27 mouse cellular contexts compared by ENCODE assay signal in the genomic region with DNA sequence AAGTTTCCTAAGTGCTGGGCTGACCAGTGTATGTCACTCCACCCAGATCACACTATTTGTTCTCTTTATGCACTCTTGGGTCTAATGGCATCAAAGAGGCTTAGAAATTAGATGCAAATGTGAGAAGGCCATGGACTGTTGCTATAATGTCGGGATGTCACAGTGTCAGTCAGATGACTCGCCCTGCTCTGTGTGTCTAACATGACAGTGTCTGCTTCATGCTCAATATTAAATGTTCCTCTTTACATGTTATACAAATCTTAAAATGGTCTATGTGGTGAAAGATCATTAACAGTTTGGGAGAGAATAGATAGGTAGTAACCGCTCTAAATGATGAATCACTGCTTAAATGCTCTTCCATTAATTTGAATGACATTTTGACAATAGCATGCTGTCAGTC.
A peak's percentile ranks its signal among the peaks of the same experiment; 100 is the strongest.
DNase-seq lines count a peak whose midpoint lies in the region; ATAC-seq lines count a peak whose summit lies in the region.
"Had no signal": no experiment of that assay in that cellular context is flagged by ENCODE, and none has a peak within 500 bp of the region (broad histone marks: within the 10 kb centered on the region; RNA-seq: fewer than 3 reads in every experiment).

No protein-coding gene starts in this region.

- H3K36me3 ChIP-seq in midbrain, embryonic 11.5 days (ENCODE audit: control insufficient read depth, insufficient read depth, low read length), result no peaks in the 10 kb centered on the region
- no peaks in the 10 kb centered on the region for H3K36me3 ChIP-seq in midbrain, embryonic 10.5 days
- H3K36me3 ChIP-seq in midbrain, embryonic 13.5 days, result no peaks in the 10 kb centered on the region
- H3K36me3 ChIP-seq in midbrain, embryonic 15.5 days (replicated peaks), result no peaks in the 10 kb centered on the region
- H3K36me3 ChIP-seq: embryonic facial prominence, embryonic 10.5 days; embryonic facial prominence, embryonic 13.5 days; forebrain, embryonic 12.5 days; forebrain, embryonic 15.5 days; heart, embryonic 12.5 days; heart, embryonic 15.5 days; hindbrain, embryonic 10.5 days; hindbrain, embryonic 15.5 days had no signal

- H3K4me3 ChIP-seq in midbrain, embryonic 11.5 days (ENCODE audit: low read depth, low read length), result no peak overlapping the region
- H3K4me3 ChIP-seq in midbrain, embryonic 10.5 days, result no peak overlapping the region
- H3K4me3 ChIP-seq in midbrain, embryonic 13.5 days (replicated peaks), result no peak overlapping the region
- H3K4me3 ChIP-seq in midbrain, embryonic 15.5 days, result no peak overlapping the region
- H3K4me3 ChIP-seq: embryonic facial prominence, embryonic 10.5 days; embryonic facial prominence, embryonic 13.5 days; erythroblast, embryonic 14.5 days; forebrain, embryonic 12.5 days; forebrain, embryonic 15.5 days; heart, embryonic 12.5 days; heart, embryonic 15.5 days; hindbrain, embryonic 10.5 days; hindbrain, embryonic 15.5 days had no signal

- H3K27me3 ChIP-seq in midbrain, embryonic 11.5 days (ENCODE audit: control insufficient read depth, insufficient read depth, low read length), result no peaks in the 10 kb centered on the region
- H3K27me3 ChIP-seq in midbrain, embryonic 10.5 days (ENCODE audit: low read depth, poor library complexity, severe bottlenecking), result no peaks in the 10 kb centered on the region
- H3K27me3 ChIP-seq in midbrain, embryonic 13.5 days, result no peaks in the 10 kb centered on the region
- no peaks in the 10 kb centered on the region for H3K27me3 ChIP-seq in midbrain, embryonic 15.5 days (replicated peaks)
- H3K27me3 ChIP-seq: embryonic facial prominence, embryonic 13.5 days; forebrain, embryonic 12.5 days; forebrain, embryonic 15.5 days; heart, embryonic 12.5 days; heart, embryonic 15.5 days; hindbrain, embryonic 15.5 days had no signal

- no peak overlapping the region for H3K27ac ChIP-seq in midbrain, embryonic 11.5 days (ENCODE audit: low read depth, low read length)
- no peak overlapping the region for H3K27ac ChIP-seq in midbrain, embryonic 10.5 days (replicated peaks)
- H3K27ac ChIP-seq in midbrain, embryonic 13.5 days, result no peak overlapping the region
- H3K27ac ChIP-seq in midbrain, embryonic 15.5 days, result no peak overlapping the region
- H3K27ac ChIP-seq: embryonic facial prominence, embryonic 10.5 days; embryonic facial prominence, embryonic 13.5 days; forebrain, embryonic 12.5 days; forebrain, embryonic 15.5 days; heart, embryonic 15.5 days; hindbrain, embryonic 10.5 days; hindbrain, embryonic 15.5 days had no signal

- ATAC-seq in midbrain, embryonic 11.5 days (ENCODE audit: low FRiP score), result peak; percentile 35; the same call in 1 of the 2 replicates
- peak; percentile 53 for ATAC-seq in midbrain, embryonic 13.5 days
- peak; percentile 49 for ATAC-seq in midbrain, embryonic 15.5 days (replicated peaks)
- ATAC-seq: activated CD4-positive, CD25-positive, alpha-beta regulatory T cell, adult 4 months; CD4-positive, CD25-positive, alpha-beta regulatory T cell, adult 4 months had no signal

- no peak overlapping the region for H3K9ac ChIP-seq in midbrain, embryonic 11.5 days (ENCODE audit: low read length)
- no peak overlapping the region for H3K9ac ChIP-seq in midbrain, embryonic 13.5 days (replicated peaks)
- H3K9ac ChIP-seq in midbrain, embryonic 15.5 days, result no peak overlapping the region
- H3K9ac ChIP-seq: embryonic facial prominence, embryonic 13.5 days; forebrain, embryonic 12.5 days; forebrain, embryonic 15.5 days; heart, embryonic 12.5 days; heart, embryonic 15.5 days; hindbrain, embryonic 15.5 days had no signal

- H3K9me3 ChIP-seq in midbrain, embryonic 11.5 days (ENCODE audit: control insufficient read depth, low read length), result no peaks in the 10 kb centered on the region
- no peaks in the 10 kb centered on the region for H3K9me3 ChIP-seq in midbrain, embryonic 10.5 days (replicated peaks)
- H3K9me3 ChIP-seq in midbrain, embryonic 13.5 days, result no peaks in the 10 kb centered on the region
- no peaks in the 10 kb centered on the region for H3K9me3 ChIP-seq in midbrain, embryonic 15.5 days
- H3K9me3 ChIP-seq: embryonic facial prominence, embryonic 10.5 days; embryonic facial prominence, embryonic 13.5 days; forebrain, embryonic 12.5 days; forebrain, embryonic 15.5 days; heart, embryonic 12.5 days; heart, embryonic 15.5 days; hindbrain, embryonic 10.5 days; hindbrain, embryonic 15.5 days had no signal

- 69% methylated on average over 3 of the region's 3 CpGs for WGBS in midbrain, embryonic 11.5 days
- WGBS in midbrain, embryonic 10.5 days, result 77% methylated on average over 3 of the region's 3 CpGs
- WGBS in midbrain, embryonic 13.5 days, result 55% methylated on average over 3 of the region's 3 CpGs
- 57% methylated on average over 3 of the region's 3 CpGs for WGBS in midbrain, embryonic 15.5 days

- H3K4me2 ChIP-seq in midbrain, embryonic 11.5 days, result no peak overlapping the region
- H3K4me2 ChIP-seq in midbrain, embryonic 13.5 days (replicated peaks), result no peak overlapping the region
- no peak overlapping the region for H3K4me2 ChIP-seq in midbrain, embryonic 15.5 days
- H3K4me2 ChIP-seq: embryonic facial prominence, embryonic 13.5 days; forebrain, embryonic 12.5 days; forebrain, embryonic 15.5 days; heart, embryonic 12.5 days; heart, embryonic 15.5 days; hindbrain, embryonic 15.5 days had no signal

- no peak for DNase-seq in midbrain, embryonic 11.5 days (ENCODE audit: low spot score, missing footprints)
- DNase-seq in midbrain, embryonic 10.5 days (ENCODE audit: low spot score), result no peak
- DNase-seq in embryo, embryonic 9.5 days (ENCODE audit: extremely low spot score), result no peak
- DNase-seq in kidney, postnatal 4 days, result no peak
- DNase-seq: adrenal gland, postnatal 10 days; adrenal gland, postnatal 36 days; cerebellum, adult 11 months; cerebellum, adult 2 months; cerebellum, adult 9-11 months; cerebellum, postnatal 25 days; gastrocnemius, postnatal 25 days; heart, adult 18-20 months; heart, postnatal 10 days; heart, postnatal 36 days had no signal

- H3K4me1 ChIP-seq in midbrain, embryonic 11.5 days (ENCODE audit: control insufficient read depth, insufficient read depth, low read length), result no peaks in the 10 kb centered on the region; the same call in 1 of the 2 replicates
- peaks cover 13% of the 10 kb centered on the region for H3K4me1 ChIP-seq in midbrain, embryonic 10.5 days
- H3K4me1 ChIP-seq in midbrain, embryonic 13.5 days (replicated peaks), result peaks cover 5% of the 10 kb centered on the region; the same call in 1 of the 2 replicates
- H3K4me1 ChIP-seq in midbrain, embryonic 15.5 days, result peaks cover 4% of the 10 kb centered on the region; the same call in 1 of the 2 replicates
- H3K4me1 ChIP-seq: embryonic facial prominence, embryonic 10.5 days; embryonic facial prominence, embryonic 13.5 days; forebrain, embryonic 15.5 days; heart, embryonic 12.5 days; heart, embryonic 15.5 days had no signal
